Comparison of ENCODE assay signal across 8 mouse cellular contexts in the genomic region with DNA sequence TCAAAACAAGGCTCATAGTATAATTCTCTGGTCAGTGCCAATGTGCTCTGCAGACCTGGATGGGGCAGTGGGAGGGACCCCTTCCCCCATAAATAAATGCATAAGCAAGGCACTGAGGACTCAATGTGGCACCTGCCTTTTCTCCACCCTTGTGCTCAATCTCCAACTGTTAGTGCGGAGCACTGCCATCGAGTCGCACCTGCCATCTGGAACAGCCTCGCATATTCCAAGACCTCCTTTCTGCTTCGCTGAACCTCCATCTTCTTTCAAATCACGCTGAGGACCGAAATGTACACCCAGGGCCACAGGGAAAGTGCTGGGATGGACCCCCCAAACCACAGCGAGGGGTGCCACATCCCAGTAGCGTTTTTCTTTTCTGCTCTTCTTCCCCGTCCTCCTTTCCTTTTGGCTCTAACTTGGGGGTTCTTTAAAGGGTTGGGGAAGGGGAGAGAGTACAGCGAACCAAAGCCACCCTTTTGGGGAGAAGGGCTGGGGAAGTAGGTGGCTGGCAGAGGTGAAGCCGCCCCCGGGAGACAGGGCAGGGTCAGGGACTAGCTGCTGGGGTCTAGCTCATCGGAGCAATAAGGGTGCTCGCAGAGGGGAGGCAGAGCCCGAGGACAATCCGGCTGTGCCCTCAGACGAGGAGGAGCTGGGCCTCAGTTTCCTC. TPM values are rescaled to one million over a fixed set of nuclear protein-coding genes. Genes with fewer than 3 reads are reported as not detected.
DNase-seq lines count a peak whose midpoint lies in the region; ATAC-seq and TF ChIP-seq lines count a peak whose summit lies in the region.

No protein-coding gene starts in this region.

- peak overlapping the region; percentile 75 for H3K9ac ChIP-seq in heart, embryonic 11.5 days (ENCODE audit: low read depth, low read length)
- H3K9ac ChIP-seq in ES-E14 (ENCODE audit: insufficient read depth, low read depth, low read length, poor library complexity, severe bottlenecking), result peak overlapping the region; percentile 18; the same call in 1 of the 2 replicates
- H3K9ac ChIP-seq in liver, embryonic 13.5 days, result peak overlapping the region; percentile 94

- DNase-seq in heart, postnatal 25 days (ENCODE audit: low spot score), result no peak
- no peak for DNase-seq in ES-E14 (ENCODE audit: low read depth, low spot score)
- no peak for DNase-seq in liver, embryonic 13.5 days
- no peak for DNase-seq in ovary, postnatal 10 days (ENCODE audit: low spot score)
- no peak for DNase-seq in frontal cortex, postnatal 10 days (ENCODE audit: low spot score in 2 of 2)
- no peak for DNase-seq in thymus, adult 18-20 months

- in situ Hi-C loops in ES-E14 (cut with MboI; ENCODE audit: low sequenced_read_pairs in 2 of 2, unreplicated experiment in 2 of 2), result loop anchor here in 1 of 2 experiments (25.0 kb wide), 1 partner anchor 96 kb away; no protein-coding TSS in a partner anchor

- H3K27me3 ChIP-seq in heart, embryonic 11.5 days (ENCODE audit: control insufficient read depth, insufficient read depth, low read length), result 0 out of 2 replicates have a peak, but pooled peaks cover 2% of the 10 kb centered on the region
- no peaks in the 10 kb centered on the region for H3K27me3 ChIP-seq in liver, embryonic 13.5 days

- no peak for TF ChIP-seq CTCF in embryonic fibroblast, embryonic 13.5 days (IDR thresholded peaks at IDR 0.05; ENCODE audit: borderline replicate concordance, insufficient read depth, low read length)

- H3K9me3 ChIP-seq in heart, embryonic 11.5 days (replicated peaks; ENCODE audit: control insufficient read depth, low read length), result no peaks in the 10 kb centered on the region
- no peaks in the 10 kb centered on the region for H3K9me3 ChIP-seq in ES-E14 (ENCODE audit: control insufficient read depth, insufficient read depth, low read depth, low read length)
- H3K9me3 ChIP-seq in liver, embryonic 13.5 days (replicated peaks), result no peaks in the 10 kb centered on the region

- TF ChIP-seq POLR2A in embryonic fibroblast, embryonic 13.5 days (IDR thresholded peaks at IDR 0.05; ENCODE audit: low read depth, low read length), result no peak

- no peak for ATAC-seq in heart, embryonic 11.5 days (replicated peaks; ENCODE audit: insufficient number of reproducible peaks, low FRiP score, low TSS enrichment)
- no peak for ATAC-seq in liver, embryonic 13.5 days (ENCODE audit: low read depth)

- 16% methylated on average over 18 of the region's 18 CpGs for WGBS in heart, embryonic 11.5 days (ENCODE audit: insufficient replicate concordance)
- 29% methylated on average over 18 of the region's 18 CpGs for WGBS in liver, embryonic 13.5 days (ENCODE audit: insufficient replicate concordance)

- peak overlapping the region; percentile 77 for H3K4me2 ChIP-seq in heart, embryonic 11.5 days
- H3K4me2 ChIP-seq in liver, embryonic 13.5 days, result peak overlapping the region; percentile 98

- H3K4me3 ChIP-seq in heart, embryonic 11.5 days (ENCODE audit: low read depth, low read length), result peak overlapping the region; percentile 60
- H3K4me3 ChIP-seq in ES-E14 (ENCODE audit: insufficient read depth in 1 of 2, low read depth in 1 of 2, low read length in 2 of 2, poor library complexity in 1 of 2, severe bottlenecking in 1 of 2), result peak overlapping the region; percentile 54 to 68
- peak overlapping the region; percentile 30; the same call in 1 of the 2 replicates for H3K4me3 ChIP-seq in embryonic fibroblast, embryonic 13.5 days (ENCODE audit: insufficient read depth, low read length)
- H3K4me3 ChIP-seq in liver, embryonic 13.5 days (replicated peaks), result peak overlapping the region; percentile 75

- peak overlapping the region; percentile 96; the same call in 1 of the 2 replicates for H3K27ac ChIP-seq in heart, embryonic 11.5 days (ENCODE audit: low read depth, low read length)
- H3K27ac ChIP-seq in ES-E14 (ENCODE audit: insufficient read depth, low read depth, low read length, poor library complexity, severe bottlenecking), result no peak overlapping the region
- H3K27ac ChIP-seq in embryonic fibroblast, embryonic 13.5 days (ENCODE audit: insufficient read depth, low read length), result no peak overlapping the region
- peak overlapping the region; percentile 99 for H3K27ac ChIP-seq in liver, embryonic 13.5 days

- H3K36me3 ChIP-seq in heart, embryonic 11.5 days (ENCODE audit: control insufficient read depth, insufficient read depth, low read length), result no peaks in the 10 kb centered on the region
- no peaks in the 10 kb centered on the region for H3K36me3 ChIP-seq in ES-E14 (ENCODE audit: control insufficient read depth, insufficient read depth, low read length, poor library complexity, severe bottlenecking)
- no peaks in the 10 kb centered on the region for H3K36me3 ChIP-seq in liver, embryonic 13.5 days

- intact Hi-C loops in heart, postnatal 25 days (cut with DNase I), result loop anchor here (5.0 kb wide), 1 partner anchor 36 kb away; the partner anchor contains the start of gene Nol4l

- peaks cover 44% of the 10 kb centered on the region for H3K4me1 ChIP-seq in heart, embryonic 11.5 days (ENCODE audit: control insufficient read depth, insufficient read depth, low read length)
- H3K4me1 ChIP-seq in ES-E14 (ENCODE audit: control insufficient read depth in 2 of 2, insufficient read depth in 2 of 2, low read length in 2 of 2, poor library complexity in 1 of 2), result peaks cover 5 to 23% of the 10 kb centered on the region in 2 experiments; a peak in 2 of 4 replicates
- no peaks in the 10 kb centered on the region for H3K4me1 ChIP-seq in embryonic fibroblast, embryonic 13.5 days (ENCODE audit: control insufficient read depth, insufficient read depth, low read length)
- peaks cover 80% of the 10 kb centered on the region for H3K4me1 ChIP-seq in liver, embryonic 13.5 days (replicated peaks)

TF ChIP-seq in ES-E14, 5 proteins besides CTCF, POLR2A, EP300 and RAD21:
- no peak for TF ChIP-seq HCFC1 (IDR thresholded peaks at IDR 0.05; ENCODE audit: borderline replicate concordance, insufficient read depth, low read length)
- no peak for TF ChIP-seq CHD2 (IDR thresholded peaks at IDR 0.05; ENCODE audit: low read depth, low read length)
- no peak for TF ChIP-seq ZNF384 (IDR thresholded peaks at IDR 0.05; ENCODE audit: low read depth, low read length)
- no peak for TF ChIP-seq MAFK (IDR thresholded peaks at IDR 0.05; ENCODE audit: insufficient read depth, low read depth, low read length)
- no peak for TF ChIP-seq ZC3H11A (IDR thresholded peaks at IDR 0.05; ENCODE audit: borderline replicate concordance, low read depth, low read length)

RNA-seq across cellular contexts. Expression of gene 4930404H24Rik, which starts 0.9 kb away (rescaled TPM):
- polyA plus RNA-seq in heart, embryonic 11.5 days (2014; fragmentation: Nextera tagmentation; extraction: Ambion mirVana), result not detected in 2 replicates
- total RNA-seq in heart, postnatal 25 days (2021), result not detected
- not detected in 2 replicates for total RNA-seq in ES-E14 (2012; rRNA removed)
- not detected in 2 replicates for polyA plus RNA-seq in embryonic fibroblast, embryonic 13.5 days (2011; ENCODE audit: insufficient read length, low read depth, missing spikeins)
- not detected in 2 replicates for polyA plus RNA-seq in liver, embryonic 13.5 days (2015; fragmentation: Nextera tagmentation; extraction: Ambion mirVana)

RNA-seq across cellular contexts. Expression of gene Nol4l, which starts 38.1 kb away (rescaled TPM):
- polyA plus RNA-seq in heart, embryonic 11.5 days (2014; fragmentation: Nextera tagmentation; extraction: Ambion mirVana), result 16.0 and 16.7 TPM in 2 replicates
- total RNA-seq in heart, postnatal 25 days (2021), result 1 to 10 TPM; 4.4 TPM
- 3.8 and 4.3 TPM in 2 replicates for total RNA-seq in ES-E14 (2012; rRNA removed)
- polyA plus RNA-seq in embryonic fibroblast, embryonic 13.5 days (2011; ENCODE audit: insufficient read length, low read depth, missing spikeins), result 4.2 and 4.7 TPM in 2 replicates
- polyA plus RNA-seq in liver, embryonic 13.5 days (2015; fragmentation: Nextera tagmentation; extraction: Ambion mirVana), result 5.3 and 5.4 TPM in 2 replicates

Comparison
In these comparisons a context has a peak if more than half of its experiments do, and no peak if none do; other contexts are left out.
1. H3K27ac ChIP-seq: peak in heart, embryonic 11.5 days (single experiment) and liver, embryonic 13.5 days (single experiment); none in ES-E14 (single experiment) and embryonic fibroblast, embryonic 13.5 days (single experiment).
2. H3K9ac ChIP-seq: peak in every context shown above with its lines; median percentile 94 in liver, embryonic 13.5 days; 75 in heart, embryonic 11.5 days; 18 in ES-E14.
3. Peak in every context shown above with its lines, with median percentiles within 50 percentile points of each other: H3K4me3 ChIP-seq.